Mouse (Mus musculus) hindbrain, embryonic 13.5 days (tissue): ENCODE measurements at regions not wholly inside any gene's neighbourhood (a gene's known extent, or its start where the extent isn't known, plus 50 kb on each side); places are given as distances from the start of the nearest gene placed in this dataset.

ENCODE experiments used
- ATAC-seq: fragments of 200-750 bp; cut with Nextera tagmentation; 2 replicates; pipeline ENCODE4 v1.8.0; 2017; ENCODE audit warnings: moderate TSS enrichment; ENCODE audit not compliant: low FRiP score
- H3K27ac ChIP-seq: fragments of 300-500 bp; sonication (generic); 2 replicates; pipeline ENCODE4 v1.5.1; 2015; ENCODE audit warnings: inconsistent platforms, mild to moderate bottlenecking, moderate library complexity
- H3K27me3 ChIP-seq: fragments of 300-500 bp; sonication (generic); 2 replicates; pipeline ENCODE4 v1.6.1; 2015; ENCODE audit warnings: mild to moderate bottlenecking, inconsistent platforms
- H3K36me3 ChIP-seq: fragments of 300-500 bp; sonication (generic); 2 replicates; pipeline ENCODE4 v1.6.1; 2015; ENCODE audit warnings: mild to moderate bottlenecking, inconsistent platforms
- H3K4me1 ChIP-seq: fragments of 300-500 bp; sonication (generic); replicated peaks from 2 replicates; pipeline ENCODE4 v1.6.1; 2015; ENCODE audit warnings: inconsistent platforms
- H3K4me2 ChIP-seq: fragments of 300-500 bp; sonication (generic); 2 replicates; pipeline ENCODE4 v1.6.1; 2015; ENCODE audit warnings: inconsistent platforms, mild to moderate bottlenecking, moderate library complexity
- H3K4me3 ChIP-seq: fragments of 300-500 bp; sonication (generic); 2 replicates; pipeline ENCODE4 v1.5.1; 2015; ENCODE audit warnings: mild to moderate bottlenecking, inconsistent platforms
- H3K9ac ChIP-seq: fragments of 300-500 bp; sonication (generic); 2 replicates; pipeline ENCODE4 v1.6.1; 2015; ENCODE audit warnings: mild to moderate bottlenecking, inconsistent platforms
- H3K9me3 ChIP-seq: fragments of 300-500 bp; sonication (generic); 2 replicates; pipeline ENCODE4 v1.6.1; 2016; ENCODE audit warnings: inconsistent platforms
- WGBS: fragments of 180-500 bp; shearing (Covaris S2); methylation state at CpG from one replicate; pipeline ENCODE4 v1.1.7; 2015; 5-methylcytosine and 5-hydroxymethylcytosine counted together

GRCm38 (mm10) chr10:91326661-91327312 is 145.7 kb upstream of the Tmpo start:
- peaks cover 3% of the 10 kb centered on the region for H3K4me1 ChIP-seq
- H3K27ac ChIP-seq: no peak overlapping the region
- no peaks in the 10 kb centered on the region for H3K9me3 ChIP-seq
- H3K36me3 ChIP-seq: no peaks in the 10 kb centered on the region
- no peak overlapping the region for H3K9ac ChIP-seq
- H3K4me2 ChIP-seq: no peak overlapping the region
- WGBS: 49% methylated on average over 12 of the region's 12 CpGs
- no peak overlapping the region for H3K4me3 ChIP-seq
- no peak for ATAC-seq
- H3K27me3 ChIP-seq: no peaks in the 10 kb centered on the region

GRCm38 (mm10) chr10:91326144-91326655 is 145.1 kb upstream of the Tmpo start:
- no peak overlapping the region for H3K4me2 ChIP-seq
- no peak overlapping the region for H3K9ac ChIP-seq
- H3K27me3 ChIP-seq: no peaks in the 10 kb centered on the region
- no peak overlapping the region for H3K27ac ChIP-seq
- ATAC-seq: no peak
- no peak overlapping the region for H3K4me3 ChIP-seq
- H3K9me3 ChIP-seq: no peaks in the 10 kb centered on the region
- peaks cover 3% of the 10 kb centered on the region for H3K4me1 ChIP-seq
- WGBS: 85% methylated on average over 8 of the region's 8 CpGs
- H3K36me3 ChIP-seq: no peaks in the 10 kb centered on the region

- H3K9ac ChIP-seq: no peak overlapping the region
Measured at GRCm38 (mm10) chr10:91321226-91321625, 140.1 kb upstream of the Tmpo start.

GRCm38 (mm10) chr10:91319442-91320112 is 138.5 kb upstream of the Tmpo start:
- Histone ChIP-seq H3K4me2 (no peak overlapping the region), H3K27ac (no peak overlapping the region), H3K9ac (no peak overlapping the region), H3K4me3 (no peak overlapping the region), H3K9me3 (no peaks in the 10 kb centered on the region), H3K27me3 (no peaks in the 10 kb centered on the region), H3K4me1 (peaks cover 4% of the 10 kb centered on the region; the same call in 1 of the 2 replicates), H3K36me3 (no peaks in the 10 kb centered on the region)
- WGBS: 85% methylated on average over 10 of the region's 10 CpGs
- 0 out of 2 replicates have a peak, but pooled peaks have one; percentile 13 for ATAC-seq

More at GRCm38 (mm10) chr10:91321226-91321625, 140.1 kb upstream of the Tmpo start:
- H3K36me3 ChIP-seq: no peaks in the 10 kb centered on the region
- no peak overlapping the region for H3K4me2 ChIP-seq
- no peaks in the 10 kb centered on the region for H3K27me3 ChIP-seq
- no peak overlapping the region for H3K27ac ChIP-seq
- no peaks in the 10 kb centered on the region for H3K9me3 ChIP-seq
- H3K4me1 ChIP-seq: peaks cover 4% of the 10 kb centered on the region; the same call in 1 of the 2 replicates
- 87% methylated on average over 4 of the region's 4 CpGs for WGBS
- no peak overlapping the region for H3K4me3 ChIP-seq
- no peak for ATAC-seq

- no peaks in the 10 kb centered on the region for H3K36me3 ChIP-seq
- no peaks in the 10 kb centered on the region for H3K9me3 ChIP-seq
- WGBS: 86% methylated on average over 1 of the region's 1 CpGs
- no peak overlapping the region for H3K9ac ChIP-seq
- H3K4me2 ChIP-seq: no peak overlapping the region
- no peak overlapping the region for H3K4me3 ChIP-seq
- no peak for ATAC-seq
- no peak overlapping the region for H3K27ac ChIP-seq
- 0 out of 2 replicates have a peak, but pooled peaks cover 8% of the 10 kb centered on the region for H3K4me1 ChIP-seq
- H3K27me3 ChIP-seq: no peaks in the 10 kb centered on the region
Measured at GRCm38 (mm10) chr10:91314441-91314840, 133.3 kb upstream of the Tmpo start.

GRCm38 (mm10) chr10:91313316-91313715 is 132.2 kb upstream of the Tmpo start:
- WGBS: 75% methylated on average over 3 of the region's 3 CpGs

GRCm38 (mm10) chr10:91312913-91313312 is 131.8 kb upstream of the Tmpo start:
- H3K27ac ChIP-seq: no peak overlapping the region
- H3K4me3 ChIP-seq: no peak overlapping the region
- no peaks in the 10 kb centered on the region for H3K9me3 ChIP-seq
- WGBS: 54% methylated on average over 5 of the region's 5 CpGs
- H3K36me3 ChIP-seq: no peaks in the 10 kb centered on the region
- H3K4me2 ChIP-seq: no peak overlapping the region
- no peak for ATAC-seq
- no peak overlapping the region for H3K9ac ChIP-seq
- H3K27me3 ChIP-seq: no peaks in the 10 kb centered on the region
- 0 out of 2 replicates have a peak, but pooled peaks cover 8% of the 10 kb centered on the region for H3K4me1 ChIP-seq

More at GRCm38 (mm10) chr10:91313316-91313715, 132.2 kb upstream of the Tmpo start:
- Histone ChIP-seq H3K4me3 (no peak overlapping the region), H3K9ac (no peak overlapping the region), H3K4me1 (0 out of 2 replicates have a peak, but pooled peaks cover 8% of the 10 kb centered on the region), H3K36me3 (no peaks in the 10 kb centered on the region), H3K9me3 (no peaks in the 10 kb centered on the region), H3K27me3 (no peaks in the 10 kb centered on the region), H3K27ac (no peak overlapping the region), H3K4me2 (no peak overlapping the region)
- ATAC-seq: no peak

GRCm38 (mm10) chr10:91300067-91300466 is 119.0 kb upstream of the Tmpo start:
- ATAC-seq: no peak
- H3K36me3 ChIP-seq: no peaks in the 10 kb centered on the region
- no peak overlapping the region for H3K27ac ChIP-seq
- H3K4me1 ChIP-seq: 0 out of 2 replicates have a peak, but pooled peaks cover 3% of the 10 kb centered on the region
- H3K4me3 ChIP-seq: no peak overlapping the region
- no peak overlapping the region for H3K4me2 ChIP-seq
- H3K9ac ChIP-seq: no peak overlapping the region
- no peaks in the 10 kb centered on the region for H3K9me3 ChIP-seq
- no peaks in the 10 kb centered on the region for H3K27me3 ChIP-seq
- 83% methylated on average over 7 of the region's 7 CpGs for WGBS

GRCm38 (mm10) chr10:91297792-91298460 is 116.8 kb upstream of the Tmpo start:
- ATAC-seq: peak; percentile 54; the same call in 1 of the 2 replicates
- no peak overlapping the region for H3K4me3 ChIP-seq
- H3K4me1 ChIP-seq: 0 out of 2 replicates have a peak, but pooled peaks cover 3% of the 10 kb centered on the region
- no peak overlapping the region for H3K4me2 ChIP-seq
- H3K27me3 ChIP-seq: no peaks in the 10 kb centered on the region
- H3K36me3 ChIP-seq: no peaks in the 10 kb centered on the region
- no peaks in the 10 kb centered on the region for H3K9me3 ChIP-seq
- H3K27ac ChIP-seq: no peak overlapping the region
- H3K9ac ChIP-seq: no peak overlapping the region
- 27% methylated on average over 9 of the region's 9 CpGs for WGBS

GRCm38 (mm10) chr10:91295345-91295744 is 114.2 kb upstream of the Tmpo start:
- Histone ChIP-seq H3K27ac (no peak overlapping the region), H3K4me3 (no peak overlapping the region), H3K4me2 (no peak overlapping the region), H3K36me3 (no peaks in the 10 kb centered on the region), H3K4me1 (0 out of 2 replicates have a peak, but pooled peaks cover 3% of the 10 kb centered on the region), H3K27me3 (no peaks in the 10 kb centered on the region), H3K9ac (no peak overlapping the region), H3K9me3 (no peaks in the 10 kb centered on the region)
- no peak for ATAC-seq
- WGBS: 90% methylated on average over 8 of the region's 8 CpGs

GRCm38 (mm10) chr10:91293226-91293625 is 112.1 kb upstream of the Tmpo start:
- Histone ChIP-seq H3K9me3 (no peaks in the 10 kb centered on the region), H3K9ac (no peak overlapping the region), H3K4me2 (no peak overlapping the region), H3K36me3 (no peaks in the 10 kb centered on the region), H3K4me3 (no peak overlapping the region), H3K4me1 (0 out of 2 replicates have a peak, but pooled peaks cover 3% of the 10 kb centered on the region), H3K27me3 (no peaks in the 10 kb centered on the region), H3K27ac (no peak overlapping the region)
- ATAC-seq: no peak
- 89% methylated on average over 6 of the region's 6 CpGs for WGBS

- Histone ChIP-seq H3K27me3 (no peaks in the 10 kb centered on the region), H3K4me2 (no peak overlapping the region), H3K36me3 (no peaks in the 10 kb centered on the region), H3K4me1 (no peaks in the 10 kb centered on the region), H3K9me3 (no peaks in the 10 kb centered on the region), H3K27ac (no peak overlapping the region), H3K4me3 (no peak overlapping the region), H3K9ac (no peak overlapping the region)
- no peak for ATAC-seq
- WGBS: 92% methylated on average over 9 of the region's 9 CpGs
Measured at GRCm38 (mm10) chr10:91284259-91284658, 103.1 kb upstream of the Tmpo start.
